Mouse (Mus musculus) frontal cortex, adult (tissue): ENCODE measurements around the gene Fgfr2.
A peak's percentile ranks its signal among the peaks of the same experiment; 100 is the strongest.

Source experiments
- ATAC-seq: cut with Nextera tagmentation; 2 replicates; pipeline ENCODE4 v1.9.2; 2017; ENCODE audit warnings: mild to moderate bottlenecking, moderate library complexity, mixed read lengths; ENCODE audit not compliant: low TSS enrichment

Gene Fgfr2

GRCm38 (mm10) chr7:130260905-130261683 is 2862.1 kb downstream of the Fgfr2 start:
- no peak for ATAC-seq

GRCm38 (mm10) chr7:130260060-130260459 is 2863.1 kb downstream of the Fgfr2 start:
- ATAC-seq, result no peak

DNA sequence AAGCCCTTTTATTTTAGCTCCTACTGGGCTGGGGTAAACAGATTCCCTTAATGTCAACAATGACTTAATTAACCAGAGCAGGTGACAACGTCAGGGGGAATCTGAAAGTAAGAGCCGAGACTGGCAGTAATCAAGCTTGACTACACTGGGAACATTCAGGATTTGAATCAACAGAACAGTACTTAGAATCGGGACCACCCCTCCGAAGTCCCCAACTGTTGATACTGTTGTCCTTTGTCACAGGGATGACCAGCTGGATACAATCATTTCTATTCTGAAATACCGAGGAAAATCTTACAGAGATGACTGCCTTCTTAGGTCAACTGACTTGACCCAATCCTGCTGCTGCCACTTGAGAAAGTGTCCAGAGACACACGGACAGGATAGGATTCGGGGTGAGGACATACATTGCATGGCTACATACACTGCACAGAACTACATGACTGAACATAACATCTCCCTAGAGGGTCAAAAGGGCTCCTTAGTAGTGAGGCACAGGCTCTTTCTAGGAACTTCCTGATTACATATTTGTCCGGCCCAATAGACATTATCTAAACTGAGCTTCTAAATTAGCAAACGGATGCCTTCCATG is 2864.3 kb downstream of the Fgfr2 start:
- ATAC-seq, result no peak

DNA sequence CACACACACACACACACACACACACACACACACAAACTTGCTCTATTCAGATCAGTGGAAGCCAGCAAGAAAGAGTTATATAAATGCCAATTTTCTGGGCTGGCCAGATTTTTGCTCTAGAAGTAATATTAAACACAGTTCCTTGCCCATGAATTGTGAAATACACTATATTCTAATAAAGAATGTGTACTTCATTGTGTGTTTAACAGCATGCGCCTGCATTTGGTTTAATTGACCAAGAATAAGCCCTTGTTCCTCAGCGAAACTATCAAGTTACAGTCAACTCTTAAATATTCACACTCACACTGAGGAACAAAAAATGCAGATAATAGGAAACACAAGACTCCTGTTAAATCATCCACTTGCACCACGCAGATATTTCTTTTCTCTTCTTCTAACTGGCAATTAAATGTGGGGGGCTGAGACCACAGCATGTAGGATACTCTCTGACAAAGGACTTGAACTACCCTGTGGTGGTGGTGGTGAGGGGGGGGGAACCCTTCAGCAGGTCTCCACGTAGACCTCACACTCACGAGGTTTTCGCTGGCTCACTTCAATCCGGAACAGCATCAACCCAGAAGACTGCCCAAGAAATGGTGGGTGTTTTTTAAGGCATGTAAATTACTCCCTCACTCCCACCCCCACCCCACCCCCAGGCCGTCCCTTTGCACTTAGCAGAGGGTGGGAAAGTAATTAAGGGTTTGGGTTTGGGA is 2865.0 kb downstream of the Fgfr2 start:
- ATAC-seq, result no peak

DNA sequence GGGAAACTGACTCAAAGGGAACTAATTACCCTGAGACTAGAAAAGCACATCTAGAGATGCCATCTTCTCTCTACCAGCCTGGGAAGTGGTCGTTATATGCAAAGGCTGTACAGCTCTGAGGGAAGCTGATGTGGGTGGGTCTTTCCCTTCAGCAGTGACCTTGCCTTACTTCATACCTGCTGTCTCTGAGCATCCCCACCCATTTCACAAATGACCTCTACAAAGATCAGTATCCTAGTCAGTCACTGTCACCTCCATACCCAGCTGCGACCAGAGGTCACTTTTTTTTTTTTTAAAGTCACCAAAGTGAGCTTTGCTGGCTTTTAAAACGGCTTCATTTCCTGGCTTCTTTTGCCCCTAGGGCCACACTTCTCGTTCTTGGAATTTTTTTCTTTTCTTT is 2869.9 kb downstream of the Fgfr2 start:
- ATAC-seq, result no peak

DNA sequence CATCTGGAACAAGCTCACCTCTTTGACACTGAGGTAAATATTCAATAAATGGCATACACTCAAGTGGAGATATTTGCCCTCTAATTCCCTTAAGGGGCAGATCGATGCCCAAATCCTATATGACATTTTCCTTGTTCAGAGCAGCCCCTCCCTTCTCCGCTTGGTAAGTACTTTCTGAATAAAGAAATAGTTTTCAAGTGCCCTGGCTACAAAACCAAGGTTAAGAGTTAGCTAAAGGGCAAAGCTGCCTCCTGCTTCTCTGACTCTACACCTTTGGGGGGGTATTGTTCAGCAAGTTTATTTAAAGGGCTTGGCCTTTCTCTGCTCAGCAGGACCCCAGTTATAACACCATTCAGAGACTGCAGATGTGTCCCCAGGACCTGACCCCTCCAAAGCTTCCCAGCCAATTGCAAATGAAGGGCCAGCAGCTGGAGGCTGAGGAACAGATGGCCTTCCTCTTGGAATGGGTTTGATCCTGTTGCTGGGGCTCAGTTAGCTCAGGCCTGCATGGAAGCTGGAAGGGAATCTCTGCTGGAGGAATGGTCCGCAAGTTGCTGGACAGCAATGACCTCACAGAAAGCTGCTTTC is 2871.1 kb downstream of the Fgfr2 start:
- ATAC-seq, result no peak

DNA sequence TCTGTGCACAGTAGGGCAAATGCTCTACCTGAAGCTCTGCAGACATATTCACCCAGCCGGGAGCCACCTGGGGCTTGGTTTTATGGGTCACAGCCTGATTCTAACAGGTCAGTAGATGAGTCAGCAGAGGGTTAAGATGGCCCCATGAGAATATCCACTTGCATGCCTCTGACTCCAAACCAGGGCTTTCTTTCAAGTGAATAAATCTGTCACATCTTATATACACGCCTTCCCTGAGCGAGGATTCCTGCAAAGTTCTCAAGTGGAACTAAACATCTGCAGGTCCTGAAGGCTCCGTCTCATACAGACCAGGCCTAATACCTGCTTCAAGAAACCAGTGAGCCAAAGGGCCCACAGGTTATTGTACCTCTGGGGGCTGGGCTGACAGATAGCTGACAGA is 2872.2 kb downstream of the Fgfr2 start:
- ATAC-seq, result no peak

DNA sequence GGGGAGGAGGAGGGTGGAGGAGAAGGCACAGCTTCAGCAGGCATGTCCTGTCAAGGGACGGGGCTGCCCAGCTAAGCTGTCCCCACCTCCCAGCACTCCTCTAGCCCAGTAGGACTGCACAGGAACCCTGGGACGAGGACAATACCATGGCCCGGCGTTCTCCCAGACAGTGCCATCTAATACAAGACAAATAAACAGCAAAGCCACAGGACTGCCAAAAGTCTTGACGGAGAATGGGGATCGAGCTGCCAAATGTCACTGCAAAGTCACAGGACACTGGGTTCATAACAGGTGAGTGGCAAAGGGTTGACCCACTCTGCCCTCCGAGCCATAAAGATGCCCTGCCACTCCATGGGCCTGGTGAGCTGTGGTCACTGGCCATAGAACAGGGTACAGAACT is 2874.7 kb downstream of the Fgfr2 start:
- ATAC-seq, result no peak

- ATAC-seq, result no peak
Measured at GRCm38 (mm10) chr7:130247831-130248230, 2875.3 kb downstream of the Fgfr2 start.

DNA sequence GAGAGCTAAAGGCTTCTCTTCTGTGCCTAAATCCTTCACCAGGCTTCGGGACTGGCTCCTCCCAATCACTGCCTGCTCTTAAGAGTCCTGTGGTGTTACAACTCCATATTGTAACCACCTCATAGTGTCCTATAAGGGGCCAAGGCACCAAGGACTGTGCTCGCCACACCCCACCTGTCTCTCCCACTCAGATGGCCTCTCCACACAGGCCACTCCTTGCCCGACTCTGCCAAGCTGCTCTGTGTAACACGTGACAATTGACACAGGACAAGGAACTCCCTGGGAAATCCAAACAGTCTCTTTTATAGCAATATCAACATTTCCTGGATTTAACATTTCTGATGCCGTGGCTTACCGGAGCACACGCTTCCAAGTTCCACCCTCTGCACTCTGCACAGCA is 2876.7 kb downstream of the Fgfr2 start:
- no peak for ATAC-seq

- ATAC-seq, result no peak
Measured at GRCm38 (mm10) chr7:130244545-130244944, 2878.6 kb downstream of the Fgfr2 start.

GRCm38 (mm10) chr7:130243811-130244210 is 2879.3 kb downstream of the Fgfr2 start:
- peak; percentile 34; the same call in 1 of the 2 replicates for ATAC-seq

DNA sequence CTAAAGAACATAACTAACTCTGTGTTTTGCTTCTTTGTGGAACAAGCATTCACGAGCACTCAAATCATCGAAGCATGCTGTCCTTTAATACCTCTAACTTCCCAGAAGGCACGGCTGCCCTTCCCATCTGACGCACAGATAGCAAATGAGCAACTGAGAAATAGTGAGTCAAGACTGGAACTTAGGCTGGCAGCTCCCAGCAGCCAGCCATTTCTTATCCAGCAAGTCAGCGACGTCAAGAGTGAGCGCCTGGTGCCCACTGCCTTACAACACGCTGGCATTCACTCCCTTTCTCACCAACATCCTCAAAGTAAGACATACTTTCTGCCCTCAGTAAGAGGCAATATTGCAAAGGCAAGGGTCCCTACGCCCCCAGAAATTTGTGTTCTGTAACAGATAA is 2883.0 kb downstream of the Fgfr2 start:
- ATAC-seq, result no peak

- ATAC-seq, result no peak
Measured at GRCm38 (mm10) chr7:130237244-130237643, 2885.9 kb downstream of the Fgfr2 start.

DNA sequence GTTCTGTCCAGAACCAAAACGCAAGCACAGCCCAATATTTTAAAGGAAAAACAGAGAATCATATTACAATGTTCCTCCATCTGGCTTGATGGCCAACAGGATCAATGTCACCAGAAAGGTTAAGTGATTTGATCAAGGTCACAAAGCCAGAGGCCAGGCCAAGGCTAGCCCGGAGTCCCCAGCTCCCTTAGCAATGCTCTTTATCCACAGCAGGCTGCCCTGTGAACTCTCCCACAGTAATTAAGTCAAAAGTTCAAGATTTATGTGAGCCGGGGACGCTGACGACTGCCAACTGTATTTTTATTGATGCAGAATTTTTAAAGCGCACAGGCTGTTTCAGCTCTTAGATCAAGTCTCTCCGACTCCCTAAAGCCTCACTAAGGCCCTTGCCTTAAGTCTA is 2889.4 kb downstream of the Fgfr2 start:
- no peak for ATAC-seq

DNA sequence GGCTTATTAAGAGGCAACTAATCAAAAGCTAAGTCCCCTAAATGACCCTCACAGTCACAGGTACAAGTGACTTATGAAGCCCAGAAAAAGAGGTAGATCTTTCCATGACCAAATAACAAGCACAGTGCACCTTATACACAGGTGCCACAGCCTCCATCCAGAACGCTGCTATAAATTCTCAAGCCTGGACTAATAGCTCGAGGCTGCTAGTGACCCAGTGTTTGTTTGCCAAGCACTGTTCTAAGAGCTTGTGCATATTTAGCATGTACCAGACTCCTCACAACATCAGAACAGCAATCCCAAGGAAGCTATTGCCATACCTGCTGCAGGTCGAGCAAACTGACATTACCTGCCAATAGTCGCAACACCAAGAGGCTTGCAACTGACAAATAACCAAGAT is 2893.1 kb downstream of the Fgfr2 start:
- no peak for ATAC-seq

- ATAC-seq, result no peak
Measured at GRCm38 (mm10) chr7:130225227-130225626, 2897.9 kb downstream of the Fgfr2 start.

DNA sequence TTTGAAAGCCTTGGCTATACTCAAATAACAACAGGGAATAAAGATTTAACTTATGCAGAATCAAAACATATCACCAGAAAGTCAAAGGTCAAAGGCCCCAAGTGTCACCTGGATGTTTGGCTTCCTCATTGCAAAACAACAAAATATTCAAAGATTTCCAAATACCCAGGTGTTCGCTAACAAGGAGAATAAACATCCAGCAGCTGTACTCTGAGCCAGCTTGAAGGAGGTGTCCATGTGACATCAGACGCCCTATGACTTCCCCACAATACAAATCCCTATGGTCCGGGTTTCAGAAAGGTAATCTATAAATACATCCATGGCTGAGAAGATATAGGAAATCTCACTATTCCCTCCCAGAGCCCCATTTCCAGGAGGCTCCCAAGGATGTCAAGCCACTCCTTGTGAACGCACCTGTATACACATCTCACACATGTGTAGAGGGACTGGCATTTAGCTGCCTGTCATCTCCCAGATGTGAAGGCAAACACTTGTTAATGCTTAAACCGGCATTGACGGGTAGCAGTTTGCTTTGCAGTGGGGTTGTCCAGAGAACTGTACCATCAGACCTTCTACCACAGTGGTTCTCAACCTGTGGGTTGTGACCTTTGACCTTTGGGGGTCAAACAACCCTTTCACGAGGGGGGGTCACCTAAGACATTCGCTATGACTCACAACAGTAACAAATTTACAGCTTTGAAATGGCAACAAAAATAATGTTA is 2900.4 kb downstream of the Fgfr2 start:
- ATAC-seq, result no peak

DNA sequence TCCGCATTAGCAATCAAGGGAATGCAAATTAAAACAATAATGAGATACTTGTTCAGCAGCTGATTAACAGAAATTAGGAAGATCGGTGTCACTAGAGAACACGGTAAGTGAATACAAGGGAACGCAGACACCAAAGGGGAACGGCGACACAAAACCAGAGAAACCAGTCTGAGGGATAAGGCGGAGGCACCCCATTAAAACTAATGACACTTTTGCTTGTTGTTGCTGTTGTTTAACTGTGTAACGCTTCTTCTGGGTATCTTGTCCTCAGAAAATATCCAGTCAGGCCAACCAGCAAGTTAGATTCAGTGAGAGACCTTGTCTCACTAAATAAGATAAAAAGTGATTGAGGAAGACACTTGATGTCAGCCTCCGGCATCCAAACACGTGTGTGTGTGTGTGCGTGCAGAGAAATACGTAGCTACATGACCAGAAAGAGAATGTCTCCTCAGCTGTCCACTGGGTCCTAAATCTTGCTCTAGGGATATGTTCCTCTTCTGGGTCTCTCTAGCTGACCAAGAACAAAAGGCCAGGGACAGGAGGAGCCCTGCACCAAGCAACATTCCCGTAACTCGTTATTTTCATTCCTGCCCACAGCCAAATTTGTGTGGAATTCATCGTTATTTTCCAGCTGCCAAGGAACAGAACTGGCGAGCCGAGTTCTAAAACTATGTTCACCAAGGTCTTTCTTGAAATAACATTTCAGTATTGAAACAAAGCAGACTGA is 2901.3 kb downstream of the Fgfr2 start:
- ATAC-seq, result no peak

GRCm38 (mm10) chr7:130220627-130221026 is 2902.5 kb downstream of the Fgfr2 start:
- ATAC-seq, result no peak

DNA sequence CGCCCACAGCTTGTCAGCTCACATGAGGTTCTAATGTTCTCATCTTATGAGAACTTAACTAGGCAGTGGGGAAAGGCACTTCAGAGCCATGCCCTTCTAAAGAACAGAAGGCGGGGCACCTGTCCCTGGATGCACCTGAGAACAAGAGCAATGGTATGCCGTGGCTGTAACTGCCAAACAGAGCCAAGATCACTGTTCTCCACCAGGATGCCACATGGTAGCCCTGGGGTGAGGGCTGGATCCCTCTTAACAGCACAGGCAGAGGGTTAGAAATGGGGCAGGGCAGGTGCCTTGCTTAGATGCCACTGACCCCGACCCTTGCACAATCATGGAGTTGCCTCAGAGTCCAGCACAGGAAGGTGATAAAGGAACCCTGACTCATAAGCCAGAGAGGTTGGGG is 2903.3 kb downstream of the Fgfr2 start:
- no peak for ATAC-seq
